Mouse (Mus musculus): ENCODE measurements around the gene Zdhhc22.

Zdhhc22 gene

DNA sequence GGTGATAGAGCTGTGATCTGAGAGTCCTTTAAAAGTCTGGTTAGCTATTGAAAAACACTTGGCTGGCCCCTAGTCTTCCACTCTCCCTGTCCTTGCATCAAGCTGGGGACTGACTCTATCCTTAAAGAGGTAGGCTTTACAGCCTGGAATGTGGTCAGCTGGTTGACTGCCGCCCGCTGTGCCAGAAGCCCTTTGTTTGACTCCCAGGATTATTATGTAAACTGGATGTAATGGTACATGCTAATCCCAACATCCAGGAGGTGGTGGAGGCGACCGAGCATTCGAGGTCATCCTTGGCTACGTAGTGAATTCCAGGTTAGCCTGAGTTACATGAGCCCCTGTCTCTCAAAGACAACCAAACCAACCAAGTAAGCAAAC lies 57.7 kb downstream of the Zdhhc22 start:
- no peak for DNase-seq

- no peak for DNase-seq
Observed at GRCm38 (mm10) chr12:86931919-86932574, 58.2 kb downstream of the Zdhhc22 start.

GRCm38 (mm10) chr12:86930934-86931729 lies 59.1 kb downstream of the Zdhhc22 start:
- DNase-seq: no peak
